Mouse (Mus musculus): ENCODE data around the gene Gm49337. TPM values are rescaled to one million over a fixed set of nuclear protein-coding genes. Genes with fewer than 3 reads are reported as not detected.
A peak's percentile ranks its signal among the peaks of the same experiment; 100 is the strongest.
"Not testable (repeated sequence)": the region's sequence is repeated elsewhere in the genome, so short reads cannot be mapped to it uniquely, and the experiment has no call there.

The Gm49337 gene
- polyA plus RNA-seq, 1 experiment from 2014 or later = not detected

- peaks cover 6% of the 10 kb centered on the region for H3K4me1 ChIP-seq (ENCODE audit: control insufficient read depth, low read depth, low read length)
- no peak overlapping the region for H3K9ac ChIP-seq (ENCODE audit: low read depth, low read length)
- no peaks in the 10 kb centered on the region for H3K27me3 ChIP-seq (ENCODE audit: control insufficient read depth, insufficient read depth, low read depth, low read length)
- no peak for ATAC-seq (ENCODE audit: low read depth)
- H3K36me3 ChIP-seq (ENCODE audit: control insufficient read depth, insufficient read depth) = no peaks in the 10 kb centered on the region
- H3K9me3 ChIP-seq (replicated peaks; ENCODE audit: control insufficient read depth, low read length) = no peaks in the 10 kb centered on the region
- H3K27ac ChIP-seq (ENCODE audit: low read length) = no peak overlapping the region
- no peak overlapping the region for H3K4me3 ChIP-seq (ENCODE audit: low read depth, low read length)
- H3K4me2 ChIP-seq (ENCODE audit: low read depth, low read length) = no peak overlapping the region
- WGBS (ENCODE audit: insufficient replicate concordance) = 69% methylated on average over 2 of the region's 2 CpGs
Measured at GRCm38 (mm10) chr4:116215895-116216605, 42.9 kb downstream of the Gm49337 start.

DNA sequence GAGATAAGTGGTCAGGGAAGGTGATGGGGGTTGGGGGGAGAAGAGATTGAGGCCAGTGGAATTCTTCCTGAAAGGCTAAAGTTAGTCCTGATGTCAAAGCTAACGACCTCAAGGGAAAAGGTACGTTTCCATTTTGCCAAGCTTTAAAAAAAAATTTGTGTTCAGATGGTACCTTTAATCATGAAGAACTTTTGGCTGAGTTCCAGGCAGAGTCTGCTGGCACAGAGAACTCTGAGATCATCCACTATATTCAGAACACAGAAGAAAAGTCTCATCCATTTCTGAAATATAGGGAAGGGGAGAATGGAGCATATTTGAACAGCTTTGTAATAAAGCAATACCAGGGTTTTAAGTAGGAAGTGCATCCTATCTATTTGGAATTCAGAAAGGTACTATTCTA, 43.9 kb downstream of the Gm49337 start:
- H3K9me3 ChIP-seq (replicated peaks; ENCODE audit: control insufficient read depth, low read length) = no peaks in the 10 kb centered on the region
- H3K27ac ChIP-seq (ENCODE audit: low read length) = no peak overlapping the region
- H3K4me2 ChIP-seq (ENCODE audit: low read depth, low read length) = no peak overlapping the region
- ATAC-seq (ENCODE audit: low read depth) = no peak
- WGBS (ENCODE audit: insufficient replicate concordance) = 42% methylated on average over 2 of the region's 2 CpGs
- no peak overlapping the region for H3K9ac ChIP-seq (ENCODE audit: low read depth, low read length)
- peaks cover under 1% of the 10 kb centered on the region for H3K27me3 ChIP-seq (ENCODE audit: control insufficient read depth, insufficient read depth, low read depth, low read length)
- peaks cover 6% of the 10 kb centered on the region for H3K4me1 ChIP-seq (ENCODE audit: control insufficient read depth, low read depth, low read length)
- no peak overlapping the region for H3K4me3 ChIP-seq (ENCODE audit: low read depth, low read length)
- no peaks in the 10 kb centered on the region for H3K36me3 ChIP-seq (ENCODE audit: control insufficient read depth, insufficient read depth)

- 56% methylated on average over 1 of the region's 1 CpGs for WGBS (ENCODE audit: insufficient replicate concordance)
Measured at GRCm38 (mm10) chr4:116217661-116218060, 44.5 kb downstream of the Gm49337 start.

GRCm38 (mm10) chr4:116219056-116219455, 45.9 kb downstream of the Gm49337 start:
- ATAC-seq (ENCODE audit: low read depth) = no peak
- Histone ChIP-seq H3K4me2 (ENCODE audit: low read depth, low read length) (no peak overlapping the region), H3K27ac (ENCODE audit: low read length) (no peak overlapping the region), H3K4me3 (ENCODE audit: low read depth, low read length) (no peak overlapping the region), H3K9ac (ENCODE audit: low read depth, low read length) (no peak overlapping the region), H3K4me1 (ENCODE audit: control insufficient read depth, low read depth, low read length) (peaks cover 11% of the 10 kb centered on the region), H3K36me3 (ENCODE audit: control insufficient read depth, insufficient read depth) (no peaks in the 10 kb centered on the region), H3K9me3 (replicated peaks; ENCODE audit: control insufficient read depth, low read length) (no peaks in the 10 kb centered on the region), H3K27me3 (ENCODE audit: control insufficient read depth, insufficient read depth, low read depth, low read length) (peaks cover 12% of the 10 kb centered on the region)
- 83% methylated on average over 1 of the region's 1 CpGs for WGBS (ENCODE audit: insufficient replicate concordance)

More at GRCm38 (mm10) chr4:116217661-116218060, 44.5 kb downstream of the Gm49337 start:
- not testable (repeated sequence) for H3K27me3 ChIP-seq (ENCODE audit: control insufficient read depth, insufficient read depth, low read depth, low read length); H3K9ac ChIP-seq (ENCODE audit: low read depth, low read length); H3K4me3 ChIP-seq (ENCODE audit: low read depth, low read length); H3K36me3 ChIP-seq (ENCODE audit: control insufficient read depth, insufficient read depth); H3K27ac ChIP-seq (ENCODE audit: low read length); H3K9me3 ChIP-seq (replicated peaks; ENCODE audit: control insufficient read depth, low read length); H3K4me2 ChIP-seq (ENCODE audit: low read depth, low read length); ATAC-seq (ENCODE audit: low read depth)
- peaks cover 11% of the 10 kb centered on the region for H3K4me1 ChIP-seq (ENCODE audit: control insufficient read depth, low read depth, low read length)

- H3K9ac ChIP-seq (ENCODE audit: low read depth, low read length) = peak overlapping the region; percentile 91
- WGBS (ENCODE audit: insufficient replicate concordance) = 29% methylated on average over 6 of the region's 6 CpGs
- H3K4me2 ChIP-seq (ENCODE audit: low read depth, low read length) = peak overlapping the region; percentile 98
- ATAC-seq (ENCODE audit: low read depth) = no peak
- H3K27me3 ChIP-seq (ENCODE audit: control insufficient read depth, insufficient read depth, low read depth, low read length) = peaks cover 12% of the 10 kb centered on the region
- no peak overlapping the region; the same call in 1 of the 2 replicates for H3K27ac ChIP-seq (ENCODE audit: low read length)
- H3K4me1 ChIP-seq (ENCODE audit: control insufficient read depth, low read depth, low read length) = peaks cover 11% of the 10 kb centered on the region
- no peaks in the 10 kb centered on the region for H3K36me3 ChIP-seq (ENCODE audit: control insufficient read depth, insufficient read depth)
- H3K4me3 ChIP-seq (ENCODE audit: low read depth, low read length) = peak overlapping the region; percentile 92
- H3K9me3 ChIP-seq (replicated peaks; ENCODE audit: control insufficient read depth, low read length) = no peaks in the 10 kb centered on the region
Measured at GRCm38 (mm10) chr4:116220071-116220650, 47.0 kb downstream of the Gm49337 start.

DNA sequence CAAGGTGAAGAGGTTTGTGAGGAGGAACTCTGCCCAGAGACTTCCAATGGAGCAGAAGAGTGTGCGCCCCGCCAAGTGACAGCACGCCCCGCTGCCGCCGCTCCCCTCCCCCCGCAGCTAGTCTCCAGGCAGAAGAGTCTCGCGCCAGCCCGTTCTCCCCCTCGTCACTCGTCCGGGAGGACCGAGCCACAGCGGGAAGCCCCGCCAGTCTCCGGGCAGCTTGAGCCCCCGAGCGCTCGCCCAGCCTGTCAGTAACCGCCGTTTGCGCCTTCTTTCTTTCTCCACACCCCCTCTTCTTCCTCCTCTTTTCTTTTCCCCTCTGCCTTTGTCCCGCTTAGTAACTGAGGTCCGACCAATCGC, 47.6 kb downstream of the Gm49337 start:
- peaks cover 12% of the 10 kb centered on the region for H3K27me3 ChIP-seq (ENCODE audit: control insufficient read depth, insufficient read depth, low read depth, low read length)
- H3K4me1 ChIP-seq (ENCODE audit: control insufficient read depth, low read depth, low read length) = peaks cover 11% of the 10 kb centered on the region
- H3K27ac ChIP-seq (ENCODE audit: low read length) = peak overlapping the region; percentile 86
- peak overlapping the region; percentile 92 for H3K4me3 ChIP-seq (ENCODE audit: low read depth, low read length)
- peak overlapping the region; percentile 91 for H3K9ac ChIP-seq (ENCODE audit: low read depth, low read length)
- ATAC-seq (ENCODE audit: low read depth) = peak; percentile 52
- H3K36me3 ChIP-seq (ENCODE audit: control insufficient read depth, insufficient read depth) = no peaks in the 10 kb centered on the region
- peak overlapping the region; percentile 98 for H3K4me2 ChIP-seq (ENCODE audit: low read depth, low read length)
- H3K9me3 ChIP-seq (replicated peaks; ENCODE audit: control insufficient read depth, low read length) = no peaks in the 10 kb centered on the region
- under 1% methylated on average over 21 of the region's 26 CpGs for WGBS (ENCODE audit: insufficient replicate concordance)

DNA sequence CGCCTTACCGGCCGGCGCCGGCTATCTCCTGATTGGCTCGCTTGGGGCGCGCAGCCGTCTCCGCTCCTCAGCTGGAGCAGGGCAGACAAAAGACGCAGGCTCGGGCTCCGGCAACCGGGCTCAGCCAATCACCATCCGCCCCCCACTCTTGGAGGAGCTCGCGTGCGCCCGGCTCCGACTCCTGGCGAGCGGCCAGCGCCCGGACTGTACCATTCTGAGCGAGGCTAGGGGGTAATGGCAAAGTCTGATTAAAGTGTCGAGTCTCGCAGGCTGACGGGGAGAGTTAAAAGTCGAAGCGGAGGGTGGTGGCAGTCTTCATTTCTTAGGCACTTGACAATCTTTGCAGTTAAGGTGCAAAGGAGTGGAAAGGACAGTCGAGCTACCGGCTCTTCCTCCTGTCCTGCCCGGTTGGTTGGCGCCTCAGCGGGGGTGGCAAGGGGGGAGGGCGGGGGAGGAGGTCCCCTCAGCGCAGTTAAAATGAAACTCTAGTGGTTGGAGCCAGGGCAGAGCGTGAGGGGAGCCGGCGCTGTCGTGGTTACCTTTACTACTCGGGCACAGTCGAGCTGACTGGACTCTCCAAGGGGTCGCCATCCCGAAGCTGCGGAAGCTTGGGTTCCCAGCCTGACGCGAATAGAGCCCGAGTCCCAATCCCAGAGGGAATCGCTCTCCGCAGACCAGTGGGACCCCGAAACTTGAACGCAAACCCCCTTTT, 48.1 kb downstream of the Gm49337 start, which contains the start of gene Pik3r3:
Gene Pik3r3 (plus strand): TSS at position 479 of the 712 bp plus-strand sequence.
- no peaks in the 10 kb centered on the region for H3K36me3 ChIP-seq (ENCODE audit: control insufficient read depth, insufficient read depth)
- peak within 1 kb of the TSS; percentile 92 for H3K4me3 ChIP-seq (ENCODE audit: low read depth, low read length)
- peak within 1 kb of the TSS; percentile 98 for H3K4me2 ChIP-seq (ENCODE audit: low read depth, low read length)
- peak within 1 kb of the TSS; percentile 86 for H3K27ac ChIP-seq (ENCODE audit: low read length)
- peak within 1 kb of the TSS; percentile 91 for H3K9ac ChIP-seq (ENCODE audit: low read depth, low read length)
- ATAC-seq (ENCODE audit: low read depth) = peak; percentile 100
- no peaks in the 10 kb centered on the region for H3K9me3 ChIP-seq (replicated peaks; ENCODE audit: control insufficient read depth, low read length)
- H3K27me3 ChIP-seq (ENCODE audit: control insufficient read depth, insufficient read depth, low read depth, low read length) = peaks cover 12% of the 10 kb centered on the region
- peaks cover 11% of the 10 kb centered on the region for H3K4me1 ChIP-seq (ENCODE audit: control insufficient read depth, low read depth, low read length)
- WGBS (ENCODE audit: insufficient replicate concordance) = under 1% methylated on average over 52 of the region's 53 CpGs

DNA sequence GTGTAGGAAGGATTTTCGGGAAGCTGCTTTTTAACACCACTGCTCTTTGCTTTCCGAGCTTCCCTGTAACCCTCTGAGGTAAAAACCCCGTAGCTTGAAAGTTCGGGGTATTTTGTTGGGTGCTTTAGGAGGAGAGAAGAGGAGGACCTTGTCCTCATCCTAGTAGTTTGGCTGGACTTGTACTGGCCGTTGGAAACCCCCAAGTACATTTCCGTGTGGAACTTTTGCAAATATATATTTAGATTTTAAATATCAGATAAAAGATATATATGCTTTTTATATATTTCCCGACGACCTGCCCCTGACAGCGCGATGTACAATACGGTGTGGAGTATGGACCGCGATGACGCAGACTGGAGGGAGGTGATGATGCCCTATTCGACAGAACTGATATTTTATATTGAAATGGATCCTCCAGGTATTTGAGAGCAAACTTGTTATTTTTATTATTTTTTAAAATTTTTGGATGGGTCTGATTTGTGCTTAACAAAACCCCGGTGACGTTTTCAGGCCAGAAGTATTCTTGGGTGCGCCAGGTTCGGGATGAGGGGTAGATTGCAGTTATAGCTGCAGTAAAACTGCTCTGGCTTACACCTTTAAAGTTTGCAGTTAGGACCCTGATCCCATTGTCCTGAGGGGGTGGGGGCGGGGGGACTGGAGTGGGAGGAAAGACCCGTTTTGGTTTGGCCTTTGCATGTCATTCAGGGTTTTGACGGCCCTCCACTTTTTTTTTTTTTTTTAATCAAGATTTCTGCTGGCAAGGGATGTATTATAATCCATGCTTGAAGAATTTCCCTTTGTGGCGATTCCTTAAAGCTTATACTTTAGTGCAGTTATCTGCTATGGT, 49.0 kb downstream of the Gm49337 start:
- ATAC-seq (ENCODE audit: low read depth) = no peak
- Histone ChIP-seq H3K4me2 (ENCODE audit: low read depth, low read length) (peak overlapping the region; percentile 98), H3K9me3 (replicated peaks; ENCODE audit: control insufficient read depth, low read length) (no peaks in the 10 kb centered on the region), H3K27ac (ENCODE audit: low read length) (no peak overlapping the region; the same call in 1 of the 2 replicates), H3K36me3 (ENCODE audit: control insufficient read depth, insufficient read depth) (no peaks in the 10 kb centered on the region), H3K4me1 (ENCODE audit: control insufficient read depth, low read depth, low read length) (peaks cover 11% of the 10 kb centered on the region), H3K4me3 (ENCODE audit: low read depth, low read length) (peak overlapping the region; percentile 92), H3K27me3 (ENCODE audit: control insufficient read depth, insufficient read depth, low read depth, low read length) (peaks cover 12% of the 10 kb centered on the region), H3K9ac (ENCODE audit: low read depth, low read length) (peak overlapping the region; percentile 80)
- WGBS (ENCODE audit: insufficient replicate concordance) = 2% methylated on average over 23 of the region's 23 CpGs
